Mouse (Mus musculus) ovary, adult 18-20 months (tissue): ENCODE results near the gene Lag3.

ENCODE experiments used
- DNase-seq: peaks from one replicate; pipeline ENCODE4 v3.0.0; 2022; ENCODE audit warnings: low spot score, mixed read lengths

Gene Lag3

GRCm38 (mm10) chr6:124911533-124912218 is at the start of gene Lag3:
Lag3 (minus strand) TSS chr6:124911705.
- DNase-seq: no peak

- peak; percentile 75 for DNase-seq
These were observed 49.5 kb upstream of the Lag3 start for GRCm38 (mm10) chr6:124961021-124961420.

GRCm38 (mm10) chr6:124959960-124960359 is 48.5 kb upstream of the Lag3 start:
- no peak for DNase-seq

GRCm38 (mm10) chr6:124958127-124958526 is 46.6 kb upstream of the Lag3 start:
- no peak for DNase-seq

- no peak for DNase-seq
These were observed 43.7 kb upstream of the Lag3 start for GRCm38 (mm10) chr6:124955212-124955611.

GRCm38 (mm10) chr6:124953991-124954715 is 42.6 kb upstream of the Lag3 start:
- DNase-seq: no peak

GRCm38 (mm10) chr6:124943526-124943925 is 32.0 kb upstream of the Lag3 start:
- DNase-seq: no peak

GRCm38 (mm10) chr6:124941679-124942078 is 30.2 kb upstream of the Lag3 start:
- DNase-seq: no peak

GRCm38 (mm10) chr6:124938554-124938953 is 27.0 kb upstream of the Lag3 start:
- no peak for DNase-seq

- DNase-seq: no peak
These were observed 26.0 kb upstream of the Lag3 start for GRCm38 (mm10) chr6:124937493-124937892.

GRCm38 (mm10) chr6:124936681-124937080 is 25.2 kb upstream of the Lag3 start:
- no peak for DNase-seq

- DNase-seq: no peak
These were observed 23.2 kb upstream of the Lag3 start for GRCm38 (mm10) chr6:124934670-124935069.

- no peak for DNase-seq
These were observed 21.6 kb upstream of the Lag3 start for GRCm38 (mm10) chr6:124933127-124933526.

GRCm38 (mm10) chr6:124932314-124932695 is 20.8 kb upstream of the Lag3 start:
- no peak for DNase-seq

GRCm38 (mm10) chr6:124931525-124932313 is 20.2 kb upstream of the Lag3 start:
- DNase-seq: no peak

- DNase-seq: peak; percentile 97
These were observed 19.4 kb upstream of the Lag3 start, which contains the start of gene Mlf2 for GRCm38 (mm10) chr6:124930754-124931524. Mlf2 (plus strand) TSS chr6:124931386.

- no peak for DNase-seq
These were observed 18.7 kb upstream of the Lag3 start for GRCm38 (mm10) chr6:124930231-124930630.

GRCm38 (mm10) chr6:124925941-124926340 is 14.4 kb upstream of the Lag3 start:
- DNase-seq: no peak

- no peak for DNase-seq
These were observed 13.8 kb upstream of the Lag3 start for GRCm38 (mm10) chr6:124925173-124925793.

- no peak for DNase-seq
These were observed 10.0 kb upstream of the Lag3 start for GRCm38 (mm10) chr6:124921539-124921938.

- DNase-seq: no peak
These were observed 9.0 kb upstream of the Lag3 start for GRCm38 (mm10) chr6:124920318-124921085.
